Mouse (Mus musculus) myocyte (in vitro differentiated cells): ENCODE data around the gene Dnah2. TPM values are rescaled to one million over a fixed set of nuclear protein-coding genes. Genes with fewer than 3 reads are reported as not detected.
A peak's percentile ranks its signal among the peaks of the same experiment; 100 is the strongest.

Source experiments
- H3K27me3 ChIP-seq: one replicate; pipeline ENCODE4 v1.6.1; 2011; ENCODE audit not compliant: control insufficient read depth, insufficient read depth, insufficient read length
- H3K36me3 ChIP-seq: one replicate; pipeline ENCODE4 v1.6.1; 2011; ENCODE audit not compliant: control insufficient read depth, insufficient read depth
- H3K4me2 ChIP-seq: one replicate; pipeline ENCODE4 v1.6.1; 2011; ENCODE audit warnings: low read depth, control low read depth
- H3K4me3 ChIP-seq: one replicate; pipeline ENCODE4 v1.5.1; 2011; ENCODE audit warnings: mild to moderate bottlenecking, control low read depth, moderate library complexity
- H3K79me2 ChIP-seq: one replicate; pipeline ENCODE4 v1.6.1; 2011; ENCODE audit not compliant: control insufficient read depth, insufficient read depth
- H3ac ChIP-seq: one replicate; pipeline ENCODE4 v1.6.1; 2011; ENCODE audit not compliant: control insufficient read depth, insufficient read length
- CEBPB ChIP-seq: IDR thresholded peaks from 2 replicates; pipeline ENCODE4 v1.6.1; 2011; ENCODE audit warnings: mild to moderate bottlenecking, moderate library complexity; ENCODE audit not compliant: poor library complexity, insufficient read depth, severe bottlenecking
- E2F4 ChIP-seq: IDR thresholded peaks from one replicate; pipeline ENCODE4 v1.6.1; 2011; ENCODE audit warnings: mild to moderate bottlenecking, control low read depth, moderate library complexity; ENCODE audit not compliant: insufficient read depth
- MAX ChIP-seq: IDR thresholded peaks from one replicate; pipeline ENCODE4 v1.6.1; 2011; ENCODE audit warnings: low read depth, mild to moderate bottlenecking, control low read depth
- MYOD1 ChIP-seq, 3 experiments: IDR thresholded peaks; one replicate each; pipeline ENCODE4 v1.6.1; 2011; ENCODE audit warnings: control low read depth in 2 of 3, low read depth in 2 of 3, mild to moderate bottlenecking in 2 of 3, moderate library complexity in 1 of 3; ENCODE audit not compliant: insufficient read length in 2 of 3, control insufficient read depth in 1 of 3
- MYOG ChIP-seq, 3 experiments: IDR thresholded peaks; one replicate each; pipeline ENCODE4 v1.6.1; 2011; ENCODE audit warnings: control low read depth in 2 of 3, low read depth in 2 of 3, mild to moderate bottlenecking in 2 of 3; ENCODE audit not compliant: insufficient read length in 2 of 3, control insufficient read depth in 1 of 3, insufficient read depth in 1 of 3
- POLR2A ChIP-seq: IDR thresholded peaks from one replicate; pipeline ENCODE4 v1.6.1; 2011; ENCODE audit warnings: low read depth, mild to moderate bottlenecking, control low read depth, moderate library complexity; ENCODE audit not compliant: insufficient read length
- POLR2AphosphoS2 ChIP-seq: IDR thresholded peaks from one replicate; pipeline ENCODE4 v1.6.1; 2011; ENCODE audit warnings: low read depth, control low read depth; ENCODE audit not compliant: insufficient read length
- REST ChIP-seq: IDR thresholded peaks from one replicate; pipeline ENCODE4 v1.6.1; 2011; ENCODE audit warnings: mild to moderate bottlenecking, control low read depth, moderate library complexity; ENCODE audit not compliant: insufficient read depth, insufficient read length
- SRF ChIP-seq: IDR thresholded peaks from one replicate; pipeline ENCODE4 v1.6.1; 2011; ENCODE audit warnings: low read depth; ENCODE audit not compliant: control insufficient read depth, insufficient read length
- TCF12 ChIP-seq: IDR thresholded peaks from one replicate; pipeline ENCODE4 v1.6.1; 2011; ENCODE audit warnings: mild to moderate bottlenecking, control low read depth; ENCODE audit not compliant: poor library complexity, insufficient read depth, severe bottlenecking
- TCF3 ChIP-seq: IDR thresholded peaks from one replicate; pipeline ENCODE4 v1.6.1; 2011; ENCODE audit warnings: low read depth, control low read depth; ENCODE audit not compliant: insufficient read length
- USF1 ChIP-seq: IDR thresholded peaks from one replicate; pipeline ENCODE4 v1.6.1; 2011; ENCODE audit warnings: low read depth, mild to moderate bottlenecking, control low read depth, moderate library complexity
- polyA plus RNA-seq: library from polyadenylated mRNA; unstranded; fragments of >200 nt; fragmentation: generic; extraction: Trizol; gene quantifications from one replicate; pipeline ENCODE4 v1.2.1, GENCODE M21; 2012; ENCODE audit warnings: missing spikeins

Dnah2 gene
- polyA plus RNA-seq, 1 experiment = 0.24 TPM

DNA sequence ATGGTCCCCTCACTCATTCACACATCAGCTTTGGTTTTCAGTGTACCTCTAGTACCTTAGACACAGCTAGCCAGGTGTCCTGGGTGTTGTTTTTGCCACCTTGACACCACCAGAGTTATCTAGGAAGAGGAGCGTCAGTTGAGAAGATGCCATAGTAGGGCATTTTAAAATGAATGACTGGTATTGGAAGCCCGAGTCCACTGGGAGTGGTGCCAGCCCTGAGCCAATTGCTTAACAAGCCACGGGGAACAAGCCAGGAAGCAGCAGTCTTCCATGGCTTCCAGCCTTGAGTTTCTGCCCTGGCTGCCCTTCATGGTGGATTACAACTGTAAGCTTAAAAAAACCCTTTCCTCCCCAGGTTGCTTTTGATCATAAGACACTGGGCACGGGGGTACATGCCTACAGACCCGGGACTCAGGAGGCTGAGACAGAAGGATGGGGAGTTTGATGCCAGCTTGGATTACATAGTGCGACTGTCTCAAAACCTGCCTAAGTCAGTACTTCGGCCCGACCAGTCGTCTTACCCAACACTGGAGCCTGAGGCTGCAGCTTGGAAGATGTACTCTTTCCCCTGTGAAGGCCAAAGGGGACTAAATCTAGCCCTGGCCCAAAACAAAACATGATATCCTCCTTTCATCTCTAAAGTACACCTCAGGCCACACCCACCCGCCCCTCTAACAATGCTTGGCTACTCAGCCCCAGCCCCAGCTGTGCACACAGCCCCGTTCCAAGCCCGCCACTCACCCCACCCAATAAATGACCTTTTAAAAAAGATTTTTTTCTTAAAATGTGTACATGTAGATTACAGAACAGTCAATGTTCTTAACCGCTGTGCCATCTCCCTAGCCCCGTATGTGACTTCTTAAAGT is 159.1 kb downstream of the Dnah2 start:
- no peak for TF ChIP-seq MYOD1 (IDR thresholded peaks at IDR 0.05; ENCODE audit: control insufficient read depth in 1 of 3, insufficient read length in 2 of 3, low read depth in 2 of 3)
- TF ChIP-seq CEBPB = no peak
- TF ChIP-seq SRF = no peak
- no peak for TF ChIP-seq E2F4
- Histone ChIP-seq H3K4me3 (no peak overlapping the region), H3K36me3 (no peaks in the 10 kb centered on the region), H3K4me2 (peak overlapping the region; percentile 42), H3K27me3 (no peaks in the 10 kb centered on the region), H3K79me2 (peaks cover 12% of the 10 kb centered on the region), H3ac (no peak overlapping the region)

DNA sequence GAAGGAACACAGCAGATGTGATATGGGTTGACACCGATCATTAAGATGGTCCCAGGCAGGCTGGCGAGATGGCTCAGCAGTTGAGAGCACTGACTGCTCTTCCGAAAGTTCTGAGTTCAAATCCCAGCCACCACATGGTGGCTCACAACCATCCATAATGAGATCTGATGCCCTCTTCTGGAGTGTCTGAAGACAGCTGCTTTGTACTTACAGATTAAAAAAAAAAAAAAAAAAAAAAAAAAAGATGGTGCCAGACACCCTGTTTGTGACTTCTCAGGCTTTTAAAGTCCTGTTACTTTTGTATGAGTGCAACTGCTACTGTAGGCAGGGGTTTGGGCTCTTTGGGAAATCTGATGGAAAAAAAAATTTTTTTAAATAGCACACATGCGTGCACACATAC is 160.2 kb downstream of the Dnah2 start:
- no peak overlapping the region for H3K4me2 ChIP-seq
- H3K79me2 ChIP-seq = peaks cover 1% of the 10 kb centered on the region
- H3K27me3 ChIP-seq = no peaks in the 10 kb centered on the region
- H3K36me3 ChIP-seq = no peaks in the 10 kb centered on the region
- H3K4me3 ChIP-seq = no peak overlapping the region
- no peak for TF ChIP-seq POLR2AphosphoS2
- no peak overlapping the region for H3ac ChIP-seq

DNA sequence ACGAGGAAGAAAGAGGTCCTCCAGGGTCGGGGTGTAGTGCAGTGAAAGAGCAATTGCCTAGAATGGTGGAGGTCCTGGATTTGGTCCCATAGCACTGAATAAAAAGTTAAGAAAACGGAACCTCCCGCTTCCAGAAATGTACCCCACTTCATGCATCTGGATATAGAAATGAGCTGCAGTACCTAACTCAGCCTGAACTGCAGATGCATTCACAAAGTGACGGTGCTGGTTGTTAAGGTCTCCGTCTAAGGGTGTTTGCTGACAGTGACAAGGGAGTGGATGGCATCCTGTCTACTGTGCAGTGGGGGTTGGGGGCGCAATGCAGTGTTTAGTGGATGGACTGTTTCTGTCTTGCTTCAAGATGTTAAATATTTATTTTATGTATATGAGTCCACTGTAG is 162.2 kb downstream of the Dnah2 start:
- Histone ChIP-seq H3K4me3 (no peak overlapping the region), H3K27me3 (no peaks in the 10 kb centered on the region), H3ac (no peak overlapping the region), H3K79me2 (no peaks in the 10 kb centered on the region), H3K36me3 (no peaks in the 10 kb centered on the region), H3K4me2 (no peak overlapping the region)
- no peak for TF ChIP-seq POLR2A
- peak; percentile 15 for TF ChIP-seq POLR2AphosphoS2
- no peak for TF ChIP-seq MYOG (IDR thresholded peaks at IDR 0.05; ENCODE audit: control insufficient read depth in 1 of 3, insufficient read depth in 1 of 3, insufficient read length in 2 of 3, low read depth in 2 of 3)

DNA sequence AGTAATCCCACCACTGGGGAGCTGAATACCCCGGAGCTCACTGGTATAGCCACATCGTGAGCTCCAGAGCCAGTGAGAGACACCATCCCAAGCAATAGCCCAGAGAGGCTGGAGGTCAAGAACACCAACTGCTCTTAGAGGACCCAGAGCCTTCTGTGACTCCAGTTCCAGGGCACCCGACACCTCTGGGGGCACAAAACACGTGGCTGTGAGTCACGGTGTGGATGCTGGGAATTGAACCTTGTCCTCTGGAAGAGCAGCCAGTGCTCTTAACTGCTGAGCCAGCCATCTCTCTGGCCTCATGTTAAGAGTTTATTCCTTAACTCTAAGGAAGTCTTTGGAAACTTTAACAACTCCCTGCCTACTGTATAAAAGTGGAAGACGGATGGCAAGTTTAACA is 163.9 kb downstream of the Dnah2 start:
- H3K79me2 ChIP-seq = no peaks in the 10 kb centered on the region
- TF ChIP-seq CEBPB = no peak
- TF ChIP-seq POLR2AphosphoS2 = no peak
- TF ChIP-seq MYOD1 (IDR thresholded peaks at IDR 0.05; ENCODE audit: control insufficient read depth in 1 of 3, insufficient read length in 2 of 3, low read depth in 2 of 3) = no peak
- TF ChIP-seq MAX = no peak
- no peak for TF ChIP-seq REST
- TF ChIP-seq MYOG (IDR thresholded peaks at IDR 0.05; ENCODE audit: control insufficient read depth in 1 of 3, insufficient read depth in 1 of 3, insufficient read length in 2 of 3, low read depth in 2 of 3) = no peak
- no peak for TF ChIP-seq TCF12
- no peak for TF ChIP-seq POLR2A
- no peak for TF ChIP-seq E2F4
- TF ChIP-seq SRF = no peak
- H3K36me3 ChIP-seq = no peaks in the 10 kb centered on the region
- no peak overlapping the region for H3K4me2 ChIP-seq
- H3K4me3 ChIP-seq = no peak overlapping the region
- no peaks in the 10 kb centered on the region for H3K27me3 ChIP-seq
- H3ac ChIP-seq = no peak overlapping the region

DNA sequence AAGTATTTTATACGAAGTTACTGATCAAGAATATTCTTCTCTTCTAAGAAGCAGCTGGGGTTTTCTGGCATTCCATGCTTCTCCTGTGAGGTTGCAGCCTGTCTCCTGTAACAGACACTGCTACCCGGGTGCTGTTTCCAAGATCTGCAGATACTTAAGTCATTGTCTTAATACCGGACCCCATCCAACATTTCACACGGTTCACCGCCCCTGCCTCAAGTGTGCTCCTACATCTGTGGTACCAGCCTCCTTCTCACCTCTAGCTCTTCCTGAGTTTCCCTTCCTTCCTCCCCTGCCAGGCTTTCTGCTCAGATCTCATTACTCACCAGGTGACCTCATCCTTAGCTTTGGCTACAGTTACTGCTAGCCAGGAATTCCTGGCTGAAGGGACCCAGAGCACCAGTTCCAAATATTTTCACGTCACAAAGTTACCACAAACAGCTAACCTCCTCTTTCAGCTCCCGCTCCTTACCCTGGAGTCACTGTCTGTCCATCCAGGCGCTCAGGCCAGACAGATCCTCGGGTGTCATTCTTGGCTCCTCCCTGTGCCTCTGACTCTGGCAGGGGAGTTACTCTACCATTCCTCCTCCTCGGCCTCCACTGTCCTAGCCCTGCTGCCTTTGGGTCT is 166.3 kb downstream of the Dnah2 start:
- Histone ChIP-seq H3K27me3 (no peaks in the 10 kb centered on the region), H3K4me2 (peak overlapping the region; percentile 59), H3K79me2 (no peaks in the 10 kb centered on the region), H3K4me3 (no peak overlapping the region), H3K36me3 (no peaks in the 10 kb centered on the region), H3ac (no peak overlapping the region)
- peak; percentile 20 for TF ChIP-seq POLR2AphosphoS2
- TF ChIP-seq E2F4 = no peak
- TF ChIP-seq TCF3 = no peak
- no peak for TF ChIP-seq REST
- TF ChIP-seq POLR2A = peak; percentile 10

DNA sequence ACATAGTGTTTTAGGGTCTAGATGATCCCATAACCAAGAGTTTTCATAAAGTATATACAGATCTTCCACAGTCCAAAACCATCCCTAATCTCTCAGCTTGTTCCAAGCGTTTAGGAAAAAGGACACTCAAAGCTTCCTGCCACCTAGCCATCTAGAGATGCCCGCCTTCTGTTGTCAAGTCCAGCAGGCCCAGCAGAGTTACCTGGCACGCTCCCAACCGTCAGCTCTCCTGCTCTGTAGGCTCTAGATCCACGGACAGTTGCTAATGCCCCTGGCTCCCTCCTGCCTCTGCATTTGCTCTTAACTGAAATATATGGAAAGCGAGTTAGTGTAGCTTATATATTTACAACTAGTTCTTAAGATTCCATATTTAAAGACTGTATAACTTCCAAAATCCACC is 167.6 kb downstream of the Dnah2 start:
- no peak overlapping the region for H3ac ChIP-seq
- H3K4me2 ChIP-seq = no peak overlapping the region
- H3K4me3 ChIP-seq = no peak overlapping the region
- no peak for TF ChIP-seq TCF12
- TF ChIP-seq TCF3 = no peak
- no peak for TF ChIP-seq CEBPB
- no peak for TF ChIP-seq POLR2A
- TF ChIP-seq E2F4 = no peak
- no peak for TF ChIP-seq POLR2AphosphoS2
- TF ChIP-seq MAX = no peak
- TF ChIP-seq SRF = no peak
- no peak for TF ChIP-seq REST
- TF ChIP-seq MYOD1 (IDR thresholded peaks at IDR 0.05; ENCODE audit: control insufficient read depth in 1 of 3, insufficient read length in 2 of 3, low read depth in 2 of 3) = no peak
- no peak for TF ChIP-seq MYOG (IDR thresholded peaks at IDR 0.05; ENCODE audit: control insufficient read depth in 1 of 3, insufficient read depth in 1 of 3, insufficient read length in 2 of 3, low read depth in 2 of 3)
- TF ChIP-seq USF1 = no peak
- H3K79me2 ChIP-seq = no peaks in the 10 kb centered on the region
- no peaks in the 10 kb centered on the region for H3K27me3 ChIP-seq
- no peaks in the 10 kb centered on the region for H3K36me3 ChIP-seq
